Comparison of ENCODE assay signal across 8 mouse cellular contexts in the genomic region with DNA sequence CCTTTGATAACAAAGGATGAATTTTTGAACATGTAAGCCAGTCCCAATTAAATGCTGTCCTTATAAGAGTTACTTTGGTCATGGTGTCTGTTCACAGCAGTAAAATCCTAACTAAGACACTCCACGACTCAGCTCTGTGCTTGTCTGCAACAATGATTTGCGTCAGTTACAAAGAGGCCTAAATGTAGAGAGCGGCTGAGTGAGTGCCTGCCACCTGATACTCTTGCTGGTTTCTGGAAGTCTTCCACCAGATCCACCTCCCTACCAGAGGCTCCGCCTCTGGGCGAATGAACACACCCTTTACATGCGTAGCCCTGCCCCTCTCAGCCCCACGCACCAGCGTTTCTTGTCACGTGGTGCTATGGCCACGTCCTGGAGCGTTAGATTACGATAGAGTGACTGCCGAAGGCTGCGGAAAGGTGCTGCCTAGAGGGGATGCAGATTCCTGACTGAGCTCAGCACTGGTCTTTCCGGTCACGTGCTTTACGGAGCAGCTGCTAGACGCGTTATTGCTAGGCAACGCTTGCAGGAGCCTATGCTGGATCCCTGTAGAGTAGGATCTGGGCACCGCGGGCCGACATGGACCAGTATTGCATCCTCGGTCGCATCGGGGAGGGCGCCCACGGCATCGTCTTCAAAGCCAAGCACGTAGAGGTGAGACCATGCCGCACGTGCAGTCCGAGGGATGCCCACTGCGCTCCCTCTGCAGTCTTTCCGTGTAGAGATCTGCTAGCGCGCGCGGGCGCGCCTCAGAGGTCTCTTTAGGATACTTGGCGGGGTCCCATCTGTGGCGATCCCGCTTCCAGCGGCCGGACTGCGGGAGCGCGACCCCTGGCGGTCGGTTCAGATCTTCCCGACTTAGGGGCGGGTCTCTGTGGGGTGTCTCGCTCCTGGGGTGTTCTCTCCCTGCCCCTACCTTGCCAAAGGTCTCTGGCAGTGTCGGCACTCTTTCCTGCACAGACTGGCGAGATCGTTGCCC. TPM values are rescaled to one million over a fixed set of nuclear protein-coding genes. Genes with fewer than 3 reads are reported as not detected.
DNase-seq lines count a peak whose midpoint lies in the region; ATAC-seq and TF ChIP-seq lines count a peak whose summit lies in the region.

Gene Cdk20 (plus strand): TSS at position 298 of the 979 bp plus-strand sequence.

- H3K4me3 ChIP-seq in gastrocnemius, adult 2 months = peak within 1 kb of the TSS; percentile 88
- H3K4me3 ChIP-seq in hindbrain, postnatal 0 days (ENCODE audit: low read length) = peak within 1 kb of the TSS; percentile 62
- peak within 1 kb of the TSS; percentile 53 for H3K4me3 ChIP-seq in left cerebral cortex, adult 2 months

- H3K27me3 ChIP-seq in hindbrain, postnatal 0 days (ENCODE audit: insufficient read depth, low read length) = no peaks in the 10 kb centered on the region

- H3K4me1 ChIP-seq in hindbrain, postnatal 0 days (ENCODE audit: insufficient read depth, low read length) = no peaks in the 10 kb centered on the region; the same call in 1 of the 2 replicates

- intact Hi-C loops in gastrocnemius, adult 2 months (cut with DNase I) = loop anchor here (5.0 kb wide), 1 partner anchor 270 kb away; the partner anchor contains the start of gene Habp4
- intact Hi-C loops in left cerebral cortex, adult 2 months (cut with DNase I) = loop anchor here (1.0 to 10.0 kb wide), 4 partner anchors 62 to 810 kb away; partner anchors contain the start of gene Ctsl

- WGBS in hindbrain, postnatal 0 days = under 1% methylated on average over 57 of the region's 57 CpGs

- H3K9ac ChIP-seq in hindbrain, postnatal 0 days (replicated peaks; ENCODE audit: low read length) = peak within 1 kb of the TSS; percentile 58

- H3K27ac ChIP-seq in gastrocnemius, adult 2 months = peak within 1 kb of the TSS; percentile 90
- H3K27ac ChIP-seq in hindbrain, postnatal 0 days = peak within 1 kb of the TSS; percentile 87
- H3K27ac ChIP-seq in left cerebral cortex, adult 2 months = peak within 1 kb of the TSS; percentile 88

- DNase-seq in ZHBTc4 (ENCODE audit: low read depth, low spot score) = peak; percentile 99
- DNase-seq in gastrocnemius, adult 2 months = peak; percentile 94
- DNase-seq in hindbrain, postnatal 0 days (ENCODE audit: low spot score) = peak; percentile 96
- DNase-seq in left cerebral cortex, adult 2 months (ENCODE audit: extremely low spot score in 1 of 2, low spot score in 2 of 2) = peak; percentile 89 to 91
- DNase-seq in right cerebral cortex, adult 2 months (ENCODE audit: low spot score in 2 of 2) = peak; percentile 94
- peak; percentile 92 for DNase-seq in urinary bladder, postnatal 14 days (ENCODE audit: low spot score)

- peak within 1 kb of the TSS; percentile 73 for H3K4me2 ChIP-seq in hindbrain, postnatal 0 days (ENCODE audit: low read depth, low read length)

- H3K36me3 ChIP-seq in hindbrain, postnatal 0 days (ENCODE audit: insufficient read depth, low read length) = no peaks in the 10 kb centered on the region

- H3K9me3 ChIP-seq in hindbrain, postnatal 0 days (ENCODE audit: low read length) = no peaks in the 10 kb centered on the region

- ATAC-seq in common myeloid progenitor, adult 5-6 weeks (replicated peaks; ENCODE audit: low read depth, poor library complexity, severe bottlenecking) = peak; percentile 92
- ATAC-seq in hindbrain, postnatal 0 days = peak; percentile 99
- ATAC-seq in megakaryocyte, adult 5-6 weeks (ENCODE audit: poor library complexity, severe bottlenecking) = peak; percentile 88

- TF ChIP-seq CTCF in gastrocnemius, adult 2 months (IDR thresholded peaks at IDR 0.05) = peak; percentile 85
- TF ChIP-seq CTCF in hindbrain, postnatal 0 days (IDR thresholded peaks at IDR 0.05; ENCODE audit: low read depth) = peak; percentile 79
- TF ChIP-seq CTCF in left cerebral cortex, adult 2 months (IDR thresholded peaks at IDR 0.05) = peak; percentile 74

RNA-seq across cellular contexts. Expression of gene Cdk20, which starts in this region (rescaled TPM):
- total RNA-seq in common myeloid progenitor, adult 5-6 weeks (2017) = 0.34 and 4.9 TPM in 2 replicates
- 1 to 10 TPM; 2.1 to 3.3 TPM for total RNA-seq in gastrocnemius, adult 2 months (2021)
- total RNA-seq in hindbrain, postnatal 0 days (2014; rRNA removed) = 31.2 and 32.6 TPM in 2 replicates
- polyA plus RNA-seq in hindbrain, postnatal 0 days (2015; fragmentation: Nextera tagmentation; extraction: Ambion mirVana) = 19.2 TPM in 2 replicates
- total RNA-seq in left cerebral cortex, adult 2 months (2021) = 10 to 100 TPM in 1 of 2 experiments, 1 to 10 TPM in 1; 10.0 to 10.8 TPM
- 2.5 and 4.2 TPM in 2 replicates for total RNA-seq in megakaryocyte, adult 5-6 weeks (2015)
- 4.5 and 5.2 TPM in 2 replicates for total RNA-seq in megakaryocyte, adult 5-6 weeks (2017)

Comparison
In these comparisons a context has a peak if more than half of its experiments do, and no peak if none do; other contexts are left out.
1. Peak in every context shown above with its lines: DNase-seq, ATAC-seq, H3K4me3 ChIP-seq and H3K27ac ChIP-seq.